Mouse (Mus musculus): ENCODE results near the gene Dusp6.
"Not testable (repeated sequence)": the region's sequence is repeated elsewhere in the genome, so short reads cannot be mapped to it uniquely, and the experiment has no call there.

Dusp6 gene

GRCm38 (mm10) chr10:99262867-99263379, at the start of gene Dusp6:
Gene Dusp6, plus strand, starts transcription at chr10:99263231.
- peak; percentile 88 to 97 for DNase-seq (ENCODE audit: low spot score in 2 of 2)

- no peak for DNase-seq (ENCODE audit: low spot score in 2 of 2)
Observed at GRCm38 (mm10) chr10:99214421-99215299, 48.4 kb upstream of the Dusp6 start.

- not testable (repeated sequence) for DNase-seq (ENCODE audit: low spot score in 2 of 2)
Observed at GRCm38 (mm10) chr10:99216570-99216969, 46.5 kb upstream of the Dusp6 start.

GRCm38 (mm10) chr10:99221540-99221939, 41.5 kb upstream of the Dusp6 start:
- DNase-seq (ENCODE audit: low spot score in 2 of 2), result no peak

GRCm38 (mm10) chr10:99222726-99223125, 40.3 kb upstream of the Dusp6 start:
- DNase-seq (ENCODE audit: low spot score in 2 of 2), result no peak

- no peak for DNase-seq (ENCODE audit: low spot score in 2 of 2)
Observed at GRCm38 (mm10) chr10:99224218-99224617, 38.8 kb upstream of the Dusp6 start.

- no peak for DNase-seq (ENCODE audit: low spot score in 2 of 2)
Observed at GRCm38 (mm10) chr10:99226782-99227181, 36.2 kb upstream of the Dusp6 start.

GRCm38 (mm10) chr10:99227968-99228864, 34.8 kb upstream of the Dusp6 start:
- DNase-seq (ENCODE audit: low spot score in 2 of 2), result no peak

- no peak for DNase-seq (ENCODE audit: low spot score in 2 of 2)
Observed at GRCm38 (mm10) chr10:99229031-99229684, 33.9 kb upstream of the Dusp6 start.

GRCm38 (mm10) chr10:99232518-99233227, 30.4 kb upstream of the Dusp6 start:
- DNase-seq (ENCODE audit: low spot score in 2 of 2), result no peak

- DNase-seq (ENCODE audit: low spot score in 2 of 2), result no peak
Observed at GRCm38 (mm10) chr10:99234336-99234735, 28.7 kb upstream of the Dusp6 start.

- DNase-seq (ENCODE audit: low spot score in 2 of 2), result no peak
Observed at GRCm38 (mm10) chr10:99235081-99235480, 27.9 kb upstream of the Dusp6 start.

- no peak for DNase-seq (ENCODE audit: low spot score in 2 of 2)
Observed at GRCm38 (mm10) chr10:99237205-99237832, 25.7 kb upstream of the Dusp6 start.

- no peak for DNase-seq (ENCODE audit: low spot score in 2 of 2)
Observed at GRCm38 (mm10) chr10:99238537-99238936, 24.5 kb upstream of the Dusp6 start.

- DNase-seq (ENCODE audit: low spot score in 2 of 2), result no peak
Observed at GRCm38 (mm10) chr10:99241284-99241828, 21.7 kb upstream of the Dusp6 start.

- peak in 1 of 2 experiments; percentile 31 for DNase-seq (ENCODE audit: low spot score in 2 of 2)
Observed at GRCm38 (mm10) chr10:99241829-99242711, 21.0 kb upstream of the Dusp6 start.

- no peak for DNase-seq (ENCODE audit: low spot score in 2 of 2)
Observed at GRCm38 (mm10) chr10:99242721-99243120, 20.3 kb upstream of the Dusp6 start.

GRCm38 (mm10) chr10:99243907-99244489, 19.0 kb upstream of the Dusp6 start:
- no peak for DNase-seq (ENCODE audit: low spot score in 2 of 2)

Data from frontal cortex, postnatal 25 days (tissue).